Mouse (Mus musculus) MEL (cell line): ENCODE measurements around the gene Strn.

ENCODE experiments used
- CTCF ChIP-seq, 3 experiments: IDR thresholded peaks in 2 of 3; conservative IDR thresholded peaks in 1 of 3; 2 replicates each; pipeline ENCODE4 v1.5.1; 2011 to 2012; ENCODE audit warnings: low read length in 3 of 3, low read depth in 2 of 3, mild to moderate bottlenecking in 2 of 3, improper control_type of control experiment in 1 of 3, inconsistent platforms in 1 of 3, mixed read lengths in 1 of 3, moderate library complexity in 1 of 3; ENCODE audit not compliant: control insufficient read depth in 1 of 3, insufficient read depth in 1 of 3, poor library complexity in 1 of 3, severe bottlenecking in 1 of 3
- EP300 ChIP-seq, 2 experiments: IDR thresholded peaks; 2 replicates each; pipeline ENCODE4 v1.6.1; 2011; ENCODE audit warnings: improper control_type of control experiment in 2 of 2, low read length in 2 of 2, low read depth in 1 of 2, mild to moderate bottlenecking in 1 of 2
- GABPA ChIP-seq: IDR thresholded peaks from 2 replicates; pipeline ENCODE4 v1.6.1; 2012; ENCODE audit warnings: low read depth, mild to moderate bottlenecking, inconsistent platforms, low read length, improper control_type of control experiment, moderate library complexity
- GATA1 ChIP-seq: IDR thresholded peaks from 2 replicates; pipeline ENCODE4 v1.6.1; 2011; ENCODE audit warnings: low read depth, low read length, improper control_type of control experiment

DNA sequence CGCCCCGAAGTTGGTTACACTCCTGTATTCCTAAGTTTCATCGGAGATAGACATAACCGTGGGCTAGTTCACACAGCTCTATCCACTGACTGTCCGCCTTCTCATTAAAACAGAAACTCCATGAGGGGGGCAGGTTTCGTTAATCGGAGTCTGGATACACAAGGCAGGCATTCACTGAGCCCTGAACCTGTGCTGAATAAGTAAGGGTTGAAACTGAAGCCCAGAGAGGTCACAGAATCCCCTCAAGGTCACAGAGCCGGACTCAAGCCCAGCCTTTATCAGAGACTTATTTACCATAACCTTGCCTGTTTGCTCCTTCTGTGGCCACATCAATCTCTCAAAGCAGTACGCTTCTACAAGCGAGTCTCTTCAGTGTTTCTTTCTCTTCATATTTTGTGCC lies 2.2 kb downstream of the Strn start:
- TF ChIP-seq CTCF (IDR thresholded peaks at IDR 0.05 in 2 of 3, conservative IDR thresholded peaks at IDR 0.05 in 1 of 3; ENCODE audit: control insufficient read depth in 1 of 3, insufficient read depth in 1 of 3, low read depth in 2 of 3, low read length in 3 of 3, poor library complexity in 1 of 3, severe bottlenecking in 1 of 3) (no peak), GATA1 (no peak), GABPA (no peak), EP300 (IDR thresholded peaks at IDR 0.05; ENCODE audit: low read depth in 1 of 2, low read length in 2 of 2) (no peak)
